16 mouse cellular contexts compared by ENCODE assay signal in genomic region chr17:13679725-13680124, GRCm38 (mm10).
DNase-seq lines count a peak whose midpoint lies in the region; ATAC-seq and TF ChIP-seq lines count a peak whose summit lies in the region.
"Had no signal": no experiment of that assay in that cellular context is flagged by ENCODE, and none has a peak within 500 bp of the region (broad histone marks: within the 10 kb centered on the region; RNA-seq: fewer than 3 reads in every experiment).

No protein-coding gene starts in this region.

- H3K4me1 ChIP-seq in midbrain, embryonic 15.5 days, result peaks cover 34% of the 10 kb centered on the region
- peaks cover 20% of the 10 kb centered on the region for H3K4me1 ChIP-seq in midbrain, embryonic 11.5 days (ENCODE audit: control insufficient read depth, insufficient read depth, low read length)
- peaks cover 19% of the 10 kb centered on the region for H3K4me1 ChIP-seq in forebrain, postnatal 0 days (ENCODE audit: insufficient read depth)

- no peaks in the 10 kb centered on the region for H3K27me3 ChIP-seq in midbrain, embryonic 15.5 days (replicated peaks)
- no peaks in the 10 kb centered on the region for H3K27me3 ChIP-seq in midbrain, embryonic 11.5 days (ENCODE audit: control insufficient read depth, insufficient read depth, low read length)
- H3K27me3 ChIP-seq in forebrain, postnatal 0 days (ENCODE audit: insufficient read depth, low read length), result no peaks in the 10 kb centered on the region
- H3K27me3 ChIP-seq: limb, embryonic 13.5 days; neural tube, embryonic 12.5 days; stomach, embryonic 15.5 days had no signal

- no peaks in the 10 kb centered on the region for H3K36me3 ChIP-seq in midbrain, embryonic 15.5 days (replicated peaks)
- H3K36me3 ChIP-seq in midbrain, embryonic 11.5 days (ENCODE audit: control insufficient read depth, insufficient read depth, low read length), result no peaks in the 10 kb centered on the region
- H3K36me3 ChIP-seq in forebrain, postnatal 0 days (ENCODE audit: insufficient read depth), result no peaks in the 10 kb centered on the region
- H3K36me3 ChIP-seq: limb, embryonic 13.5 days; neural tube, embryonic 12.5 days; stomach, embryonic 15.5 days had no signal

- no peaks in the 10 kb centered on the region for H3K9me3 ChIP-seq in midbrain, embryonic 15.5 days
- no peaks in the 10 kb centered on the region for H3K9me3 ChIP-seq in midbrain, embryonic 11.5 days (ENCODE audit: control insufficient read depth, low read length)
- no peaks in the 10 kb centered on the region for H3K9me3 ChIP-seq in forebrain, postnatal 0 days (ENCODE audit: low read length)
- H3K9me3 ChIP-seq: limb, embryonic 13.5 days; neural tube, embryonic 12.5 days; stomach, embryonic 15.5 days had no signal

- intact Hi-C loops in left cerebral cortex, postnatal 36 days (cut with DNase I), result loop anchor here (5.0 kb wide), 3 partner anchors 78 to 153 kb away; no protein-coding TSS in a partner anchor

- 71% methylated on average over 6 of the region's 6 CpGs for WGBS in midbrain, embryonic 15.5 days
- 86% methylated on average over 6 of the region's 6 CpGs for WGBS in midbrain, embryonic 11.5 days
- 68% methylated on average over 6 of the region's 6 CpGs for WGBS in forebrain, postnatal 0 days

- H3K27ac ChIP-seq in midbrain, embryonic 15.5 days, result peak overlapping the region; percentile 13; the same call in 1 of the 2 replicates
- no peak overlapping the region for H3K27ac ChIP-seq in midbrain, embryonic 11.5 days (ENCODE audit: low read depth, low read length)
- peak overlapping the region; percentile 75 for H3K27ac ChIP-seq in forebrain, postnatal 0 days (ENCODE audit: low read depth, low read length)
- H3K27ac ChIP-seq: limb, embryonic 13.5 days; neural tube, embryonic 12.5 days; stomach, embryonic 15.5 days had no signal

- H3K4me3 ChIP-seq in midbrain, embryonic 15.5 days, result no peak overlapping the region
- no peak overlapping the region for H3K4me3 ChIP-seq in midbrain, embryonic 11.5 days (ENCODE audit: low read depth, low read length)
- H3K4me3 ChIP-seq in forebrain, postnatal 0 days (ENCODE audit: low read depth, low read length), result no peak overlapping the region
- H3K4me3 ChIP-seq: limb, embryonic 13.5 days; neural tube, embryonic 12.5 days; stomach, embryonic 15.5 days had no signal

- TF ChIP-seq CTCF in forebrain, postnatal 0 days (IDR thresholded peaks at IDR 0.05; ENCODE audit: low read depth), result no peak

- H3K4me2 ChIP-seq in midbrain, embryonic 15.5 days, result no peak overlapping the region
- no peak overlapping the region for H3K4me2 ChIP-seq in midbrain, embryonic 11.5 days
- H3K4me2 ChIP-seq in forebrain, postnatal 0 days (ENCODE audit: low read depth), result no peak overlapping the region
- H3K4me2 ChIP-seq: limb, embryonic 13.5 days; neural tube, embryonic 12.5 days; stomach, embryonic 15.5 days had no signal

- no peak for DNase-seq in midbrain, embryonic 11.5 days (ENCODE audit: low spot score, missing footprints)
- DNase-seq in ZHBTc4 (ENCODE audit: low read depth, low spot score), result peak; percentile 30
- DNase-seq in forebrain, postnatal 0 days, result no peak
- DNase-seq in left cerebral cortex, postnatal 36 days (ENCODE audit: low spot score in 2 of 2), result no peak
- DNase-seq in right cerebral cortex, postnatal 25 days, result no peak
- DNase-seq: adrenal gland, adult 2 months; cerebellum, adult 11 months; kidney, adult 9 months; kidney, postnatal 4 days; layer of hippocampus, postnatal 36 days; lung, postnatal 14 days had no signal

- ATAC-seq in midbrain, embryonic 15.5 days (replicated peaks), result no peak
- ATAC-seq in midbrain, embryonic 11.5 days (ENCODE audit: low FRiP score), result no peak
- ATAC-seq in forebrain, postnatal 0 days, result no peak
- no peak for ATAC-seq in erythroid progenitor cell, adult 5-6 weeks (replicated peaks; ENCODE audit: low FRiP score, poor library complexity, severe bottlenecking)

- H3K9ac ChIP-seq in midbrain, embryonic 15.5 days, result no peak overlapping the region
- no peak overlapping the region for H3K9ac ChIP-seq in midbrain, embryonic 11.5 days (ENCODE audit: low read length)
- H3K9ac ChIP-seq in forebrain, postnatal 0 days, result no peak overlapping the region
- H3K9ac ChIP-seq: limb, embryonic 13.5 days; neural tube, embryonic 12.5 days; stomach, embryonic 15.5 days had no signal
